Mouse (Mus musculus): ENCODE data around the gene Coq10a. TPM values are rescaled to one million over a fixed set of nuclear protein-coding genes. Genes with fewer than 3 reads are reported as not detected.
"Not testable (repeated sequence)": the region's sequence is repeated elsewhere in the genome, so short reads cannot be mapped to it uniquely, and the experiment has no call there.

The Coq10a gene
- total RNA-seq, 2 experiments from 2014 or later: 3.3 to 14.3 TPM

DNA sequence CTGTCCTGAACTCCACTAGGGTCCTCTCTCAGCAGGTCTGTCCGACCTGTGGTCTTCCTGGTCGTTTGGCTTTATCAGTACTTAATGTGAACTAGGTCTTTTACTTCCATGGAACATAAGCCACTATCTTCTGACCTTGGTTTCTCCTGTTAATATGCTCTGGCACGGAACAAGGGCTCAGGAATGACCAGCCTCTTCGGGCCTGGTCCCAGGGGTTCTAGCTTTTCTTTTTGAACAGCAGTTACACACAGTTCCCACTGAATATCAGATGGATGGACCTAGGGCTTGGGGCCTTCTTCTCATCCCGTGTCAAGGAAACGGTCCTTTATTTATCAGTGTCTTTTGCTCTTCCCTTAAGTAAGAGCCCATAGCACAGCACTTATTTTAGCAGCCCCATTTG is 7.0 kb downstream of the Coq10a start:
- ATAC-seq (replicated peaks; ENCODE audit: low FRiP score, poor library complexity, severe bottlenecking): no peak

DNA sequence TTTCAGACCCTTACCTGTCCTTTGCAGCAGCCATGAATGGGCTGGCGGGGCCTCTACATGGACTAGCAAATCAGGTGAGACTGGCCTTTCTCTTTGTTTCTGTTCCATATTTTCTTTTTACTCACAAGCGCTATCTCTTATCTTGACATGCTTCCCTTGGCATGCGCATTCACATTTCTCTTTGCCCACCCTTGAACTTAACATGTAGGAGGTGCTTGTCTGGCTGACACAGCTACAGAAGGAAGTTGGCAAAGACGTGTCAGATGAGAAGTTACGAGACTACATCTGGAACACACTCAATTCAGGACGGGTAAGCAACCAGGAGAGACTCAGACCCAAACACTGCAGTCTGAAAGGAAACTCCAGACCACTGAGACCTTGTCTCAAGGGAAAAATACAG is 9.6 kb downstream of the Coq10a start:
- no peak for ATAC-seq (replicated peaks; ENCODE audit: low FRiP score, poor library complexity, severe bottlenecking)

DNA sequence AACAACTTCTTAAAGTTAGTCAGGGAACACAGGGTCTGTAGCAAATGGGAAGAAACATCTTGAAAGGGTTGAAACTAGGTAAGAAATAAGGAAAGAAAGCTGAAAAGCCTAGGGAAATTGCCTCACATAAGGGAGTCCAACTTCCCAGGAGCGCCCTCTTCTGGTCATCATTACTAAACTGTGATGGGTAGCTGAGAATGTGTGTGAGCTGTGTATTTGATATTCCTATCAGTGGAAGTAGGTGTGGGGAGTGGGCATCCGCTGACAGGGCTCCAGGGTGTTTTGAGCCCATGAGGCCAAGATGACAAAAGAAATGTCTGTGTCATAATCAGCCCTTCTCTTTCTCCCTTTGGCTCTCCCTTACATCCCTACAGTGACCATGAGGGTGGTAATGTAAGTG is 10.0 kb downstream of the Coq10a start:
- ATAC-seq (replicated peaks; ENCODE audit: low FRiP score, poor library complexity, severe bottlenecking): peak; percentile 56; the same call in 1 of the 2 replicates

DNA sequence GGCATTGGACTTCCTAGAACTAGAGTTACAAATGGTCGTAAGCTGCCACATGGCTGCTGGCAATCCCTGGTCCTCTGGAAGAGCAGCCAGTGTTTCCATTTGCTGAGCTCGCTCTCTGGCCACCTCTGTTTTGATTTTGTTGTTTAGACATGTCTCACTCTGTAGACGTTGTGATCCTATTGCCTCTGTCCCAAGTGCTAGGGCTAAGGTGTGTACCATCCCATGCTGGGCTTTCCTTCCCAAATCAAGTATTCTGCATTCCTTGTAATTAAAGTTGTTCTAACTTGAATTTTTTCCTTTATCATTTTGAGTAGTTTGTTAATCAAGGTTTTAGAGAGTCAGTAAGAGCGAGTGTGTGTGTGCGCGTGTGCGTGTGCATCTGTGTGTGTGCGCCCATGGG is 21.3 kb downstream of the Coq10a start:
- no peak for ATAC-seq (replicated peaks; ENCODE audit: low FRiP score, poor library complexity, severe bottlenecking)

DNA sequence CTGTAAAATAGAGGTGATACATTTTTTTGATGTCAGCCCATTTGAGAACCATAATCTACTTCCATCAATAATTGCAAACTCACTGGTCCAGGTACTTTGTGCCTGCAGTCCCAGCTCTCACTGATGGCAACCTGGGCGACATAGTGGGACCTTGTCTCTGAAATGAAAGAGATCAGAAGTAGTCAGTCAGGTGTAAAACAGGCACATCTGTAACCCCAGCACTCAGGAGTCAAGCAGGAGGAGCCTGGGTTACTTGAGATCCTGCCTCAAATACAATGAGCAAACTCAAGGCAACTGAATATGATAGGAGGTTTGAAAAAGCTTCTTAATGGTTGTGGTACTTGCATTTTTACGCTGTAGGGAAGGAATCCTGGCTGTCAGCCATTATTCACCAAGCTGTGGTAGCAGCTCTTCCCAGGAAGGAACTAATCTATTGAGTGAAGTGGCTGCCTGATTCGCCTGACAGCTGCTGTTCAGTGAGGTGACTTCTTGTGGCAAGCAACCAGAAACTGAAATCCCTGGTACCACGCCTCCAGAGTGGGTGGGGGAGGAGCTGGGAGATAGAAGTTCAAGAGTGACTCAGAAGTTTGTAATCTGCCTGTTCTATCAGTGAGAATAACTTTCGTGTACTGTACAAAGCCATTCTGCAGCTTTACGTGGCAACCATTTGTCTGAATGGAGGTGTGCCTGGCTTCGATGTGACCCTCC is 24.1 kb downstream of the Coq10a start:
- ATAC-seq (replicated peaks; ENCODE audit: low FRiP score, poor library complexity, severe bottlenecking): peak; percentile 95

DNA sequence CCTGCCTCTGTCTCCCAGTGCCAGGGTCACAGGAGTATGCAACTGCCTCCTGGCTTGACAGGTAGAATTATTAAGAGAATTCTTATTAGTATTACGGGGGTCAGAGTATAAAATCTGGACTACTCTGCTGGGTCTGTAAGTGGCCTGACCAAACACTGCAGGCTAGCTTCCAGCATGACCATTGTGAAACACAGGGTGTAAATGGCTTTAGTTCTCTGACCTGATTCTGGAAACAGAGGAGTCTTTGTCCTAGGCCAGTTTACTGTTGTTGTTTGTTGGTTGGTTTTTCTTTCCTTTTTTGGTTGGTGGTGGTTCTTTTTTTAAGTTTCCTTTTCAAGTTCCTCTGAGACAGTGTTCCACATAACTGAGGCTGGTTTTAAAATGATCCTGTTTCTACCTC is 25.4 kb downstream of the Coq10a start:
- no peak for ATAC-seq (replicated peaks; ENCODE audit: low FRiP score, poor library complexity, severe bottlenecking)

DNA sequence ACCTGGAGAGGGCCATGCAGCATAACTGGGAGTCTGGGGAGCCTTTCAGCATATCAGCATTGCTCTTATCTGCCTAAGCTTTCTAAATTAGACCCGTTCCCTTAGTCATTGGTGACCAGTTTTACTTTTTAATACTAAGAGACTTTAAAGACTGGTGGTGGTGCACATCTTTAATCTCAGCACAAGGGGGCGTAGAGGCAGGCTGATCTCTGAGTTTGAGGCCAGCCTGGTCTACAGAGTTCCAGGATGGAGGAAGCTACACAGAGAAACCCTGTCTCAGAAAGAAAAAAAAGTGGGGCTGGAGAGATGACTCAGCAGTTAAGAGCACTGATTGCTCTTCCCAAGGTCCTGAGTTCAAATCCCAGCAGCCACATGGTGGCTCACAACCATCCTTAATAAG is 28.5 kb downstream of the Coq10a start:
- no peak for ATAC-seq (replicated peaks; ENCODE audit: low FRiP score, poor library complexity, severe bottlenecking)

DNA sequence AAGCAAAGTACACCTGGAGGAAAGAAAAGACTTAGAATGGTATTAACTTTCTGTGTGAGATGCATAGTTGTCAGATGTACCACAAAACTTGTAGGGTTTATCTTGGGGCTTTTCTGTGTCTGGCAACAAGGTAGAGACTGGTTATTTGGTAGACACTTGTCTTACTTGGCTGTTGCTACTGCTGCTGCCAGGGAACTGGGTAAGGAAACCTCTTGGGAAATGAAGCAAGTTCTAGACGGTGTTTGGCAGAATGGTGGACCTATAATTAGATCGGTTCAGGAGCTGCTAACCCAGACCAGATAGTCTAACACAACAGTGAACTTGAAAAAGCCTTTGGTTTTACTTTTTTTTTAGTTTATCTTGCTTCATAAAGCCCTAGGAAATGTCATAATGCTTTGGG is 29.8 kb downstream of the Coq10a start:
- no peak for ATAC-seq (replicated peaks; ENCODE audit: low FRiP score, poor library complexity, severe bottlenecking)

DNA sequence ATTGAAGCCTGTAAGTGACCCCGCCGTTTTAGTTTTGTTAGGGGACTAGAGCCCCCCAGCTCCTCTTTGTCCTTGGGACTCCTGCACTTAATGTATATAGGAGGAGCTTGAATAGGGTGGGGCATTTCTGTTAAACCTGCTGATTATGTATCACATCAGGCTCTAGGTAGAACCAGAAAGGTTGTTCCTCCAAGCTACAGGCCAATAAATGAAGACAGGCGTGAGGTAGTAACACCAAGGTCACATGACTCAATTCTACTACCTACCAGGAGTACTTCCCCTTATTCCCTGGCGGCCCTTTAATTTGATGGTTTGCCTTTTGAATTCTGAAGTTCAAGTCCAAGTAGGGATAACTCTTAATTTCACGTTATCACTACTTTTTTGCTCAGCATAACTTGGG is 30.4 kb downstream of the Coq10a start:
- ATAC-seq (replicated peaks; ENCODE audit: low FRiP score, poor library complexity, severe bottlenecking): peak; percentile 6; the same call in 1 of the 2 replicates

DNA sequence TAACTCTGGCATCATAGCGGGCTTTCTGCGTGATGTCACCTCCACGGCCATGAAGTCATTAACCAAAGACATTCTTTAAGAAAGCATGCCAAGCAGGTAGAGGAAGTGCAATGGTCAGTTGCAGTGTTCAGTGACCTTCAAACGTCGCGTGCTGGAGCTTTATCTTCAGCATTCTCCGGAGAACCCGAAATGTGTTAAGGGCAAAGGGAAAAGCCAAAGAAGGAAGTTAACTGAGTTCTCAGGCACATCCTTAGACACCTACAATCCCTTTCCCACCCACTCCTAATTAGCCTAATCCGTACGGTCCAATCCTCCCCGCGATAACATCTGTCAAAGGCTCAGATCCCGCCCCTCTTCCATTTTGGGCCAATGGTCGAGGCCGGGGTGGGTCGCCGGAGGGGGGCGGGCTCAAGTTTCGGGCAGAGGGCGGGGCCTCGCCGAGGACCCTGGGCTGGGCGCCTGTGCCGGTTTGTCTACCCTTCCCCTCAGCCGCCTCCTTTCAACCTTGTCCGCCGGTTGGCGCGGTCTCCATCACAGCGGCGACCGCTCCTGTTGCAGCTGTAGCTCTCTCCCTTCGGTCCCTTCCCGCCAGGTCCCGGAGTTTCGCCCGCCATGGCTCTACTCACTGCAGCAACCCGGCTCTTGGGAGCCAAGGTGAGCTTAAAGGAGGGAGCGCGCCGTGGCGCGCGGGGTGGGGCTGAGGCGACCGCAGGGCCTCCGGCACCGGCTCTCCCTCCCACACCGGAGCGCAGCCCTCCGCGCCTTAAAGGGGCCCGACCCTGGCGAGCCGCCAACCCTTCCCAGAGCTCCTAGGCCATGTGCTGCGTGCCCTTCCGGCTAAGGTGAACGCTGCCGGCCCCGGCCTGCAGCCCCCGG is 31.3 kb downstream of the Coq10a start, which contains the start of gene Cs:
Gene Cs (plus strand): TSS at position 429 of the 876 bp plus-strand sequence.
- ATAC-seq (replicated peaks; ENCODE audit: low FRiP score, poor library complexity, severe bottlenecking): peak; percentile 71

DNA sequence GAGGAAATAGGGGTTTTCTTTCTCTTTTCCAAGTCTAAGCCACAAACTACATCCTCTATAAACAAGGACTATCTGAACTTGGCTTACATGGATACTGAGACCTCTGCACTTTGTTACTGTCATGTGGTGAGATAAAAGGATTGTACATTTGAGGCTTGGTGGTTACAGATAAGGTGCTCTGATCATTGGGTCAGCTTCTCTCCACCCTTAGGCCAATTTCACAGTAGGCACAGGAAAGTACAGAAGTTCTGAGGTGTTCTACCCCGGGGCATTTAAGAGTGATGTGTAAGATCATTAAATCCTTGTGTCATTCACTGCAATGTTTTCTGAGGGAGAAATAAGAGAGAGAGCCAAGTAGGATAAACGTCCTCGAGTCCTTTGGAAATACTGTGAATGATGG is 32.2 kb downstream of the Coq10a start:
- ATAC-seq (replicated peaks; ENCODE audit: low FRiP score, poor library complexity, severe bottlenecking): peak; percentile 56

DNA sequence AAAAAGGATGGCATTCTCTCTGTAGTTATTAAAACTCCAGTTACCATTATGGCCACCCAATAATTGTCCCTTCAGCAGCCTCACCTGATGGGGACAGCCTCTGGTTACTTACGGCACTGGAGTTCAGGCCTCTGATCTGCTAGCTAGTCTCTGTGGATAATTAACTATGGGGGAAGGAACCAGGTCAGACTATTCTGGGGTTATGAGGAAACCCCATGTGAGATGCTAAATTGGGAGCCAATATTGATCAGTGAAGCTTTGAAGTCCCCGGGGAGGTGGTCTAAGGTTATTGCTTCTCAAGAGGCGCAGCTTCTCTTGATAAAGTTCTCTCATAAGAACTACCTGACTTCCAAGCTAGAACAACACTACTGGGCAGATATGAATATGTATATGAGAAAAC is 32.6 kb downstream of the Coq10a start:
- no peak for ATAC-seq (replicated peaks; ENCODE audit: low FRiP score, poor library complexity, severe bottlenecking)

DNA sequence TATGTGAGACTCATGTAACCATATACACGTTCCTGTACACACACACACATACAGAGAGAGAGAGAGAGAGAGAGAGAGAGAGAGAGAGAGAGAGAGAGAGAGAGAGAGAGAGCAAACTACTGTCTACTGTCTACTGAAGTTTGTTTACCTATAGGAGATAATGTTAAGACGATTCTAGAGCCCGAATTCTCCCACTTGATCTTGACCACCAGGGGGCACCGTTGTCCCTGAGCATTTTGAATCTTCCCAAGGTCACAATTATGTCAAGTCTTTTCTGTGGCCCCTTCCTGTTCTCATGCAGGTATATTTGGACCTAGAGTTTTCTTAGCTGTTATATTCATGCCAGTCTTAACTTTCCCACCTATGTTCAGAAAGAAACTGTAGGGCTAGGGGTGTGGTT is 33.2 kb downstream of the Coq10a start:
- peak; percentile 50 for ATAC-seq (replicated peaks; ENCODE audit: low FRiP score, poor library complexity, severe bottlenecking)

DNA sequence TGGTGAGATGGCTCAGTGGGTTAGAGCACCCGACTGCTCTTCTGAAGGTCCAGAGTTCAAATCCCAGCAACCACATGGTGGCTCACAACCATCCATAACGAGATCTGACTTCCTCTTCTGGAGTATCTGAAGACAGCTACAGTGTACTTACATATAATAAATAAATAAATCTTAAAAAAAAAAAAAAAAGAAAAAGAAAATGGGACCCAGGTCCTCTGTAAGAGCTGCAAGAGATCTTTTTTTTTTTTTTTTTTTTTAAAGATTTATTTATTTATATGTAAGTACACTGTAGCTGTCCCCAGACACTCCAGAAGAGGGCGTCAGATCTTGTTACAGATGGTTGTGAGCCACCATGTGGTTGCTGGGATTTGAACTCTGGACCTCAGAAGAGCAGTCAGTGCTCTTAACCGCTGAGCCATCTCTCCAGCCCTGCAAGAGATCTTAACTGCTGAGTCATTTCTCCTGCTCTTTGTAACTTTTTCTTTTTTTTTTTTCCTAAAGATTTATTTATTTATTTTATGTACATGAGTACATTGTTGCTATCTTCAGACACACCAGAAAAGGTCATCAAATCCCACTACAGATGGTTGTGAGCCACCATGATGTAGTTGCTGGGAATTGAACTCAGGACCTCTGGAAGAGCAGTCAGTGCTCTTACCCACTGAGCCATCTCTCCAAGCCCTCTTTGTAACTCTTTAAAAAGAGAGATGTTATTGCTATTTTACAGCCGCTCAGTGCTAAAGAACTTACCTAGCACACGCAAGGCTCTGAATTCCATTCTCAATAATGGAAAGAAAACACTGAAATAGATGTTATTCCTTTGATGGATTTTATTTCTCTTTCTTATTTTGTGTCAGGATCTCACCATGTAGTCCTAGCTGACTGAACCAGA is 36.2 kb downstream of the Coq10a start:
- ATAC-seq (replicated peaks; ENCODE audit: low FRiP score, poor library complexity, severe bottlenecking): not testable (repeated sequence)

DNA sequence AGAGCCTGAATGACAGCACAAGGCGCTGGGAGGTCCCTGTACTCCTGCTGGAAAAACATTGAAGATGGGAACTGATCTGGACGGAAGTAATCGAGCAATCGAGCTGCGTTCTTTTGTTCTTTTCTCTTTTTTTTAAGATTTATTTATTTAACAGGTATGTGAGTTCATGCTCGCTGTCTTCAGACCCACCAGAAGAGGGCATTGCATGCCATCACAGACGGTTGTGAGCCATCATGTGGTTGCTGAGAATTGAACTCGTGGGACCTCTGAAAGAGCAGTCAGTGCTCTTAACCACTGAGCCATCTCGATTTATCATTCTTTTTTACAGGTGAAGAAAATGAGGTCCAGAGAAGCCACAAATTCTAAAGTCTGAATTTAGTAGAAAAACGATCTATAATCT is 41.2 kb downstream of the Coq10a start:
- no peak for ATAC-seq (replicated peaks; ENCODE audit: low FRiP score, poor library complexity, severe bottlenecking)

DNA sequence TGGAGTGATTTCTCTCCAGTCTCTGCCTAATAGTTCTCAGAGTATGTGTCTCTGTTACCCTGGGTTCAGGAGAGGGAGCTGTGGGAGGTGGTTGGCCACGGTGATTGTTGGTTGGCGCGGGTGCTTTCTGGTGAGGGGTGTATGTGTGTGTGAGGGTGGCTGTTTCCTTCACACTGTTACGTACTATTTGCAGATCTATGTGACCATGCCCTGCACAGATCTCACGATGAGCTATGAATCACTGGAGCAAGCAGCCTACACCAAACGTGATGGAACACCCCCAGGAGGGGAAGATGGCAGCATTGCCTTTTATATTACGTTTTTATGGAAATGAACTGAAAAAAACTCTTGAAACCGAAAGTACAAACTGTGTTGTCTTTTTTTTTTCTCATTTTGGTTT is 42.0 kb downstream of the Coq10a start:
- ATAC-seq (replicated peaks; ENCODE audit: low FRiP score, poor library complexity, severe bottlenecking): no peak

DNA sequence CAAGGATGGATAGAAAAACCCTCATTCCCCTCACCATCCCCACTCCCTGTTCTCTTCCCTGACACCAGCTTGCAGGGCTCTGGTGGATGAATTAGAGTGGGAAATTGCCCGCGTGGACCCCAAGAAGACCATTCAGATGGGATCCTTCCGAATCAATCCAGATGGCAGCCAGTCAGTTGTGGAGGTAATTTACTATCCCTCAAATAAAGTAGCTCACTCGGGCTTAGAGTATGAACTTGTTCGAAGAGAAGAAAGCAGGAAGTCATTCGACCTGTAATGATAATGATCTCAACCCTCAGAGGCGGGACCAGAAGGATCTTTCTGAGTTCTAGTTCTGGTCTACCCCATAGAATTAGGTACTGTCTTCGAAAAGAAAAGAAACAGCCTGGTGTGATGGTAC is 45.3 kb downstream of the Coq10a start:
- no peak for ATAC-seq (replicated peaks; ENCODE audit: low FRiP score, poor library complexity, severe bottlenecking)

DNA sequence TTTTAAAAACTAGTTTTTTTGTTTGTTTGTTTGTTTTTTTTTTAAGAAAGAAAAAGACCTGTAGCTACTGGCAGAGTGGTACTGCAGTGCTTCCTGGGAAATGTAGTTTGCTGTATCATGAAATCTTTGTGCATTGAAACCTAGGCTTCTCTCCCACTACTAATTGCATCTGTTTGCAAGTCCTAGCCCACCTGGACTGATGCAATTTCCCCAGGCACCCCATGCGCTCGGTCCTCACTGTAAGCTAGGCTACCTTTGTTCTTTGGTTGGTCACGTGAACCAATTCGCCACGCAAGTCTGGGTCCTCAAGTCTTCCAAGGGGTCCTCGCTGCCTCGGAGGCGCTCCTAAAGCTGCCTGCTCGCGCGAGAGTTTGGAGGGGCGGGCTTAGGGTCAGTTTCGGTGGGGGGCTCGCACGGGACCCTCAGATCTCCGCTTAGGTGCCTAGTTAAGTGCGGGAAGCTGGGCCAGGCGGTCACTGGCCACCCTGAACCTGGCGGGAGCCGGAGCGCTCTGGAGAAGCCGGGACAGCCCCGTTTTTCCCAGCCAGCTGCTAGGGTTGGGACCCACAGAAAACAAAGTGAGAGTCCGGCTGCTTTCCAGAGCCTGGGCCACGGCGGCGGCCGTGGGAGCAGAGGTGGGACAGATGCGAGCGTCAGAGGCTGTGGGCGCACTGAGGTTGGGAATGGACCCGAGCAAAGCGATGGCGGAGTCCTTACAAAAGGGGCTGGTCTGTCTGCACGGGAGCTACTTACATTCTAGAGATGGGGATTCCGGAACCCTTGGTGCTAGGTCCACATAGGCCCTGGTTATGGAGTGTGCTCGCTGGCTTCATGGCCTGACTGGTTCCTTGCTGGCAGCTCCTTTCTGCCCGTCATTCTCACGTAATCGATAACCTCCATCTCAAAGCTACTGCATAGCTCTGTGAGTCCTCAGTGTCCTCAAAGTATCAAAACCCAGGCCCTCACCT is 46.4 kb downstream of the Coq10a start, which contains the start of gene Cnpy2:
Gene Cnpy2 (plus strand): TSS at position 319 of the 968 bp plus-strand sequence.
- peak; percentile 77 for ATAC-seq (replicated peaks; ENCODE audit: low FRiP score, poor library complexity, severe bottlenecking)

DNA sequence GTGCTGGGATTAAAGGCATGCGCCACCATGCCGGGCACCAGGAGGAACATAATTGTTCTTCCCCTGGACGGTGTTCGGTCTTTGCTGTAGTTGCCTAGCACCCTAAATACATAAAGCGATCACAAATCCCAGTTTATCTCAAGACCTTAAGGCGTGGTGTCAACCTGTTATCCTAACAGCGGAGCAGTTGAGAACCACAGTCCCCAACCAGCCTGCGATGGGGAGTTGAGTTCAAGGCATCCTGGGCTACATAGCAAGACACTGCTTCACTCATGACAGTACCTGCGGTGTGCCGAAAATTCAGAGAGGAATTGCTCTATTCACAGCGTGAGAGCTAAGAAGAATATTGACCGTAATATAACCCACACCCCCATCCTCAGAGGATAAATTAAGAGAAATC is 47.2 kb downstream of the Coq10a start:
- ATAC-seq (replicated peaks; ENCODE audit: low FRiP score, poor library complexity, severe bottlenecking): no peak

All from erythroid progenitor cell, adult 5-6 weeks (primary cell).